Mouse (Mus musculus): ENCODE data around the gene Gm11639. TPM values are rescaled to one million over a fixed set of nuclear protein-coding genes. Genes with fewer than 3 reads are reported as not detected.

The Gm11639 gene
- total RNA-seq (2021), result under 1 TPM in 1 of 2 experiments, not detected in 1; 0.03 TPM
- long read RNA-seq, experiment 1, result 0 reads
- long read RNA-seq, experiment 2, partial matches to known transcripts, result 0 of 1 reads
- long read RNA-seq, experiment 2, other reads (novel, unspliced or antisense), result 1 of 1 reads

- DNase-seq, result no peak
These were observed at the start of gene Gm11639 for GRCm38 (mm10) chr11:104685548-104685947. Gm11639 (plus strand) TSS chr11:104685707.

- no peak for DNase-seq
These were observed 48.5 kb upstream of the Gm11639 start for GRCm38 (mm10) chr11:104637010-104637409.

GRCm38 (mm10) chr11:104638006-104638405 lies 47.5 kb upstream of the Gm11639 start:
- DNase-seq, result no peak

GRCm38 (mm10) chr11:104638906-104639305 lies 46.6 kb upstream of the Gm11639 start:
- no peak for DNase-seq

GRCm38 (mm10) chr11:104639634-104640033 lies 45.9 kb upstream of the Gm11639 start:
- no peak for DNase-seq

- DNase-seq, result no peak
These were observed 44.6 kb upstream of the Gm11639 start for GRCm38 (mm10) chr11:104640894-104641293.

- DNase-seq, result no peak
These were observed 42.3 kb upstream of the Gm11639 start for GRCm38 (mm10) chr11:104643236-104643635.

- DNase-seq, result no peak
These were observed 40.1 kb upstream of the Gm11639 start for GRCm38 (mm10) chr11:104645402-104645801.

GRCm38 (mm10) chr11:104646173-104646572 lies 39.3 kb upstream of the Gm11639 start:
- no peak for DNase-seq

- no peak for DNase-seq
These were observed 38.9 kb upstream of the Gm11639 start for GRCm38 (mm10) chr11:104646611-104647010.

- no peak for DNase-seq
These were observed 38.2 kb upstream of the Gm11639 start for GRCm38 (mm10) chr11:104647188-104647867.

GRCm38 (mm10) chr11:104648571-104648970 lies 36.9 kb upstream of the Gm11639 start:
- no peak for DNase-seq

- DNase-seq, result no peak
These were observed 24.9 kb upstream of the Gm11639 start for GRCm38 (mm10) chr11:104660599-104660998.

GRCm38 (mm10) chr11:104661106-104661505 lies 24.4 kb upstream of the Gm11639 start:
- no peak for DNase-seq

GRCm38 (mm10) chr11:104661531-104662205 lies 23.8 kb upstream of the Gm11639 start:
- DNase-seq, result no peak

- DNase-seq, result no peak
These were observed 22.9 kb upstream of the Gm11639 start for GRCm38 (mm10) chr11:104662573-104662972.

GRCm38 (mm10) chr11:104663241-104663877 lies 22.1 kb upstream of the Gm11639 start:
- DNase-seq, result no peak

- DNase-seq, result no peak
These were observed 21.6 kb upstream of the Gm11639 start for GRCm38 (mm10) chr11:104663878-104664261.

GRCm38 (mm10) chr11:104664441-104664840 lies 21.1 kb upstream of the Gm11639 start:
- no peak for DNase-seq

- no peak for DNase-seq
These were observed 18.1 kb upstream of the Gm11639 start for GRCm38 (mm10) chr11:104667399-104667798.

- no peak for DNase-seq
These were observed 12.1 kb upstream of the Gm11639 start for GRCm38 (mm10) chr11:104673412-104673811.

GRCm38 (mm10) chr11:104674768-104675167 lies 10.7 kb upstream of the Gm11639 start:
- DNase-seq, result no peak

- no peak for DNase-seq
These were observed 7.7 kb downstream of the Gm11639 start for GRCm38 (mm10) chr11:104693235-104693634.

Data from gastrocnemius, postnatal 25 days (tissue).